Mouse (Mus musculus) testis, adult 2 months (tissue): ENCODE results near the gene Osbpl9.

Source experiments
- CTCF ChIP-seq: fragments of 200-500 bp; IDR thresholded peaks from 2 replicates; pipeline ENCODE4 v1.5.1; 2012; ENCODE audit warnings: low read depth, mild to moderate bottlenecking, inconsistent platforms, low read length, moderate library complexity; ENCODE audit not compliant: control insufficient read depth, insufficient read depth, insufficient replicate concordance
- POLR2A ChIP-seq: fragments of 200-500 bp; IDR thresholded peaks from 2 replicates; pipeline ENCODE4 v1.6.1; 2012; ENCODE audit warnings: low read depth, mild to moderate bottlenecking, inconsistent platforms, low read length, moderate library complexity; ENCODE audit not compliant: control insufficient read depth

- TF ChIP-seq CTCF (no peak), POLR2A (no peak)
Observed at GRCm38 (mm10) chr4:109118327-109118659, 83.8 kb downstream of the Osbpl9 start.
